Mouse (Mus musculus): ENCODE measurements at regions not wholly inside any gene's neighbourhood (a gene's known extent, or its start where the extent isn't known, plus 50 kb on each side); places are given as distances from the start of the nearest gene placed in this dataset.

GRCm38 (mm10) chr6:50770481-50770880 lies 116.2 kb upstream of the Npvf start:
- TF ChIP-seq POLR2A (IDR thresholded peaks at IDR 0.05; ENCODE audit: low read depth, low read length) (no peak), CTCF (IDR thresholded peaks at IDR 0.05; ENCODE audit: extremely low read depth, insufficient read depth, insufficient read length, insufficient replicate concordance) (no peak)
